Mouse (Mus musculus) myocyte (in vitro differentiated cells): ENCODE measurements at regions not wholly inside any gene's neighbourhood (a gene's known extent, or its start where the extent isn't known, plus 50 kb on each side); places are given as distances from the start of the nearest gene placed in this dataset.

ENCODE experiments used
- E2F4 ChIP-seq: IDR thresholded peaks from one replicate; pipeline ENCODE4 v1.6.1; 2011; ENCODE audit warnings: mild to moderate bottlenecking, control low read depth, moderate library complexity; ENCODE audit not compliant: insufficient read depth
- MAX ChIP-seq: IDR thresholded peaks from one replicate; pipeline ENCODE4 v1.6.1; 2011; ENCODE audit warnings: low read depth, mild to moderate bottlenecking, control low read depth
- MYOD1 ChIP-seq, 3 experiments: IDR thresholded peaks; one replicate each; pipeline ENCODE4 v1.6.1; 2011; ENCODE audit warnings: control low read depth in 2 of 3, low read depth in 2 of 3, mild to moderate bottlenecking in 2 of 3, moderate library complexity in 1 of 3; ENCODE audit not compliant: insufficient read length in 2 of 3, control insufficient read depth in 1 of 3
- MYOG ChIP-seq, 3 experiments: IDR thresholded peaks; one replicate each; pipeline ENCODE4 v1.6.1; 2011; ENCODE audit warnings: control low read depth in 2 of 3, low read depth in 2 of 3, mild to moderate bottlenecking in 2 of 3; ENCODE audit not compliant: insufficient read length in 2 of 3, control insufficient read depth in 1 of 3, insufficient read depth in 1 of 3
- POLR2A ChIP-seq: IDR thresholded peaks from one replicate; pipeline ENCODE4 v1.6.1; 2011; ENCODE audit warnings: low read depth, mild to moderate bottlenecking, control low read depth, moderate library complexity; ENCODE audit not compliant: insufficient read length
- USF1 ChIP-seq: IDR thresholded peaks from one replicate; pipeline ENCODE4 v1.6.1; 2011; ENCODE audit warnings: low read depth, mild to moderate bottlenecking, control low read depth, moderate library complexity

DNA sequence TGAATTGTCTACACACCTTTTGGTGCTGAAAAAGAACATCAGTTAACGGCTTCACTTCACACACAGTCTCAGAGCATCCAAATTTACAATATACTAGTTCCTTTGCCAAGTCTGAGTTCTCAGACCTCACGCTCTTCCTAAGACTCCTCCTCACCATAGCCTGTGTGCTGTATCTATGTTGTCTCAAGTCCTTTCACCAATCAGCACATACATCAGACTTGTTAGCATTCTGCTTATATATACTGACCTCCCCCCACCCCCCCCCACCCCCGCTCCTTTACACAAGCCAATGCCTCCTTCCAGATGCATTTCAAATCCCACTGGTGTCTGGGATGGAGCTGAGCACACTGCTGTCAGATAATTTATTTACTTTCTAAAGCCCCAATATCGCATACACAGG is 143.8 kb downstream of the Cth start:
- no peak for TF ChIP-seq MYOG (IDR thresholded peaks at IDR 0.05; ENCODE audit: control insufficient read depth in 1 of 3, insufficient read depth in 1 of 3, insufficient read length in 2 of 3, low read depth in 2 of 3)
- no peak for TF ChIP-seq USF1
- TF ChIP-seq POLR2A: no peak
- no peak for TF ChIP-seq MYOD1 (IDR thresholded peaks at IDR 0.05; ENCODE audit: control insufficient read depth in 1 of 3, insufficient read length in 2 of 3, low read depth in 2 of 3)
- no peak for TF ChIP-seq MAX
- TF ChIP-seq E2F4: no peak
